In genomic region chr2:73529356-73530330, GRCm38 (mm10) we compare ENCODE assay signal across 8 mouse cellular contexts. TPM values are rescaled to one million over a fixed set of nuclear protein-coding genes. Genes with fewer than 3 reads are reported as not detected.
DNase-seq lines count a peak whose midpoint lies in the region; ATAC-seq and TF ChIP-seq lines count a peak whose summit lies in the region.

Wipf1 (minus strand) TSS chr2:73529734.

- H3K4me3 ChIP-seq in forebrain, embryonic 11.5 days (ENCODE audit: low read depth, low read length), result peak within 1 kb of the TSS; percentile 84
- H3K4me3 ChIP-seq in heart, embryonic 15.5 days, result peak within 1 kb of the TSS; percentile 90
- H3K4me3 ChIP-seq in kidney, postnatal 0 days (replicated peaks; ENCODE audit: low read depth, low read length), result peak within 1 kb of the TSS; percentile 90
- peak within 1 kb of the TSS; percentile 70 for H3K4me3 ChIP-seq in liver, embryonic 12.5 days
- H3K4me3 ChIP-seq in myocyte, result peak within 1 kb of the TSS; percentile 62
- H3K4me3 ChIP-seq in stomach, embryonic 16.5 days (replicated peaks; ENCODE audit: low read length), result peak within 1 kb of the TSS; percentile 82

- H3K9ac ChIP-seq in forebrain, embryonic 11.5 days (ENCODE audit: low read length), result peak within 1 kb of the TSS; percentile 93
- H3K9ac ChIP-seq in heart, embryonic 15.5 days, result peak within 1 kb of the TSS; percentile 92
- peak within 1 kb of the TSS; percentile 94 for H3K9ac ChIP-seq in kidney, postnatal 0 days (ENCODE audit: low read depth, low read length)
- peak within 1 kb of the TSS; percentile 79 for H3K9ac ChIP-seq in liver, embryonic 12.5 days
- peak within 1 kb of the TSS; percentile 95 for H3K9ac ChIP-seq in stomach, embryonic 16.5 days (ENCODE audit: low read length)

- no peak for TF ChIP-seq CTCF in kidney, postnatal 0 days (IDR thresholded peaks at IDR 0.05; ENCODE audit: low read depth)

- H3K9me3 ChIP-seq in forebrain, embryonic 11.5 days (ENCODE audit: control insufficient read depth, low read length), result no peaks in the 10 kb centered on the region
- no peaks in the 10 kb centered on the region for H3K9me3 ChIP-seq in heart, embryonic 15.5 days (replicated peaks)
- no peaks in the 10 kb centered on the region for H3K9me3 ChIP-seq in kidney, postnatal 0 days (replicated peaks; ENCODE audit: low read length)
- H3K9me3 ChIP-seq in liver, embryonic 12.5 days (replicated peaks), result no peaks in the 10 kb centered on the region
- H3K9me3 ChIP-seq in stomach, embryonic 16.5 days (replicated peaks; ENCODE audit: control insufficient read depth, low read length), result no peaks in the 10 kb centered on the region

- peak; percentile 68 for TF ChIP-seq POLR2A in myocyte (IDR thresholded peaks at IDR 0.05; ENCODE audit: insufficient read length, low read depth)

- no peaks in the 10 kb centered on the region for H3K36me3 ChIP-seq in forebrain, embryonic 11.5 days (ENCODE audit: control insufficient read depth, insufficient read depth, low read length)
- H3K36me3 ChIP-seq in heart, embryonic 15.5 days, result no peaks in the 10 kb centered on the region
- no peaks in the 10 kb centered on the region for H3K36me3 ChIP-seq in kidney, postnatal 0 days (ENCODE audit: insufficient read depth, low read length)
- H3K36me3 ChIP-seq in liver, embryonic 12.5 days, result no peaks in the 10 kb centered on the region
- H3K36me3 ChIP-seq in myocyte (ENCODE audit: control insufficient read depth, insufficient read depth), result no peaks in the 10 kb centered on the region
- H3K36me3 ChIP-seq in stomach, embryonic 16.5 days (ENCODE audit: control insufficient read depth, insufficient read depth, low read length), result no peaks in the 10 kb centered on the region

- H3K4me2 ChIP-seq in forebrain, embryonic 11.5 days (ENCODE audit: low read depth, low read length, severe bottlenecking), result peak within 1 kb of the TSS; percentile 94
- H3K4me2 ChIP-seq in heart, embryonic 15.5 days, result peak within 1 kb of the TSS; percentile 97
- peak within 1 kb of the TSS; percentile 94 for H3K4me2 ChIP-seq in kidney, postnatal 0 days (ENCODE audit: low read length)
- peak within 1 kb of the TSS; percentile 96 for H3K4me2 ChIP-seq in liver, embryonic 12.5 days
- peak within 1 kb of the TSS; percentile 97 for H3K4me2 ChIP-seq in myocyte (ENCODE audit: low read depth)
- peak within 1 kb of the TSS; percentile 84 for H3K4me2 ChIP-seq in stomach, embryonic 16.5 days (ENCODE audit: low read depth, low read length)

- ATAC-seq in forebrain, embryonic 11.5 days (replicated peaks; ENCODE audit: low FRiP score), result peak; percentile 87
- ATAC-seq in heart, embryonic 15.5 days (replicated peaks; ENCODE audit: insufficient number of reproducible peaks, insufficient read depth, low FRiP score, low read depth), result peak; percentile 84
- peak; percentile 67 for ATAC-seq in kidney, postnatal 0 days (replicated peaks; ENCODE audit: low FRiP score, low read depth)
- ATAC-seq in liver, embryonic 12.5 days, result peak; percentile 69
- peak; percentile 85 for ATAC-seq in stomach, embryonic 16.5 days (ENCODE audit: insufficient read depth, low FRiP score)

- peak within 1 kb of the TSS; percentile 95 for H3ac ChIP-seq in myocyte (ENCODE audit: control insufficient read depth, insufficient read length)

- 2% methylated on average over 65 of the region's 66 CpGs for WGBS in forebrain, embryonic 11.5 days
- WGBS in heart, embryonic 15.5 days, result 3% methylated on average over 57 of the region's 66 CpGs
- WGBS in kidney, postnatal 0 days, result 2% methylated on average over 62 of the region's 66 CpGs
- 5% methylated on average over 66 of the region's 66 CpGs for WGBS in liver, embryonic 12.5 days (ENCODE audit: insufficient replicate concordance)
- WGBS in stomach, embryonic 16.5 days, result 3% methylated on average over 63 of the region's 66 CpGs

- H3K27ac ChIP-seq in forebrain, embryonic 11.5 days (ENCODE audit: low read depth, low read length), result peak within 1 kb of the TSS; percentile 26; the same call in 1 of the 2 replicates
- peak within 1 kb of the TSS; percentile 83 for H3K27ac ChIP-seq in heart, embryonic 15.5 days
- peak within 1 kb of the TSS; percentile 84 for H3K27ac ChIP-seq in kidney, postnatal 0 days
- peak within 1 kb of the TSS; percentile 75 for H3K27ac ChIP-seq in liver, embryonic 12.5 days
- peak within 1 kb of the TSS; percentile 79 for H3K27ac ChIP-seq in stomach, embryonic 16.5 days (ENCODE audit: low read length)

- H3K4me1 ChIP-seq in forebrain, embryonic 11.5 days (replicated peaks; ENCODE audit: control insufficient read depth, insufficient read depth, low read length), result peaks cover 6% of the 10 kb centered on the region; the same call in 1 of the 2 replicates
- peaks cover 5% of the 10 kb centered on the region for H3K4me1 ChIP-seq in heart, embryonic 15.5 days (replicated peaks)
- 0 out of 2 replicates have a peak, but pooled peaks cover 5% of the 10 kb centered on the region for H3K4me1 ChIP-seq in kidney, postnatal 0 days (replicated peaks; ENCODE audit: insufficient read depth, low read length)
- peaks cover 56% of the 10 kb centered on the region for H3K4me1 ChIP-seq in liver, embryonic 12.5 days
- H3K4me1 ChIP-seq in stomach, embryonic 16.5 days (ENCODE audit: control insufficient read depth, insufficient read depth, low read length), result 0 out of 2 replicates have a peak, but pooled peaks cover 5% of the 10 kb centered on the region

- no peaks in the 10 kb centered on the region for H3K27me3 ChIP-seq in forebrain, embryonic 11.5 days (ENCODE audit: control insufficient read depth, insufficient read depth, low read length)
- no peaks in the 10 kb centered on the region for H3K27me3 ChIP-seq in heart, embryonic 15.5 days
- H3K27me3 ChIP-seq in kidney, postnatal 0 days (ENCODE audit: insufficient read depth, low read length), result no peaks in the 10 kb centered on the region
- peaks cover 23% of the 10 kb centered on the region for H3K27me3 ChIP-seq in liver, embryonic 12.5 days (replicated peaks)
- H3K27me3 ChIP-seq in myocyte (ENCODE audit: control insufficient read depth, insufficient read depth, insufficient read length), result no peaks in the 10 kb centered on the region
- no peaks in the 10 kb centered on the region for H3K27me3 ChIP-seq in stomach, embryonic 16.5 days (ENCODE audit: control insufficient read depth, insufficient read depth, low read length)

- DNase-seq in CD4-positive, CD25-positive, alpha-beta regulatory T cell, adult 2 months (ENCODE audit: low read depth, low spot score), result peak; percentile 27
- DNase-seq in brain, adult 2 months (ENCODE audit: low read depth, low spot score), result peak; percentile 73
- peak; percentile 89 for DNase-seq in forebrain, embryonic 11.5 days (ENCODE audit: low spot score)
- DNase-seq in kidney, postnatal 0 days (ENCODE audit: low spot score), result peak; percentile 83

- peaks cover 43% of the 10 kb centered on the region for H3K79me2 ChIP-seq in myocyte (ENCODE audit: control insufficient read depth, insufficient read depth)

TF ChIP-seq in myocyte, 11 proteins besides CTCF, POLR2A, EP300 and RAD21:
- no peak for TF ChIP-seq REST (IDR thresholded peaks at IDR 0.05; ENCODE audit: insufficient read depth, insufficient read length)
- TF ChIP-seq POLR2AphosphoS2 (IDR thresholded peaks at IDR 0.05; ENCODE audit: insufficient read length, low read depth), result peak; percentile 62
- TF ChIP-seq USF1 (IDR thresholded peaks at IDR 0.05; ENCODE audit: low read depth), result no peak
- TF ChIP-seq TCF3 (IDR thresholded peaks at IDR 0.05; ENCODE audit: insufficient read length, low read depth), result no peak
- peak in 1 of 3 experiments; percentile 9 for TF ChIP-seq MYOD1 (IDR thresholded peaks at IDR 0.05; ENCODE audit: control insufficient read depth in 1 of 3, insufficient read length in 2 of 3, low read depth in 2 of 3)
- no peak for TF ChIP-seq CEBPB (IDR thresholded peaks at IDR 0.05; ENCODE audit: insufficient read depth, poor library complexity, severe bottlenecking)
- TF ChIP-seq TCF12 (IDR thresholded peaks at IDR 0.05; ENCODE audit: insufficient read depth, poor library complexity, severe bottlenecking), result no peak
- peak; percentile 9 for TF ChIP-seq SRF (IDR thresholded peaks at IDR 0.05; ENCODE audit: control insufficient read depth, insufficient read length, low read depth)
- TF ChIP-seq MYOG (IDR thresholded peaks at IDR 0.05; ENCODE audit: control insufficient read depth in 1 of 3, insufficient read depth in 1 of 3, insufficient read length in 2 of 3, low read depth in 2 of 3), result no peak
- TF ChIP-seq E2F4 (IDR thresholded peaks at IDR 0.05; ENCODE audit: insufficient read depth), result no peak
TF ChIP-seq in myocyte: peak in this region for 3.

RNA-seq across cellular contexts. Expression of gene Wipf1, which starts in this region (rescaled TPM):
- polyA plus RNA-seq in forebrain, embryonic 11.5 days (2014; fragmentation: Nextera tagmentation; extraction: Ambion mirVana), result 8.6 and 10.9 TPM in 2 replicates
- polyA plus RNA-seq in heart, embryonic 15.5 days (2015; fragmentation: Nextera tagmentation; extraction: Ambion mirVana), result 5.1 and 7.6 TPM in 2 replicates
- polyA plus RNA-seq in kidney, postnatal 0 days (2015; fragmentation: Nextera tagmentation; extraction: Ambion mirVana), result 7.6 and 8.0 TPM in 2 replicates
- polyA plus RNA-seq in liver, embryonic 12.5 days (2016; fragmentation: Nextera tagmentation; extraction: Ambion mirVana), result 5.7 and 6.1 TPM in 2 replicates
- 13.7 TPM for polyA plus RNA-seq in myocyte (2012; fragmentation: generic; extraction: Trizol)
- 5.6 and 7.0 TPM in 2 replicates for polyA plus RNA-seq in stomach, embryonic 16.5 days (2015; fragmentation: Nextera tagmentation; extraction: Ambion mirVana)

Comparison
In these comparisons a context has a peak if more than half of its experiments do, and no peak if none do; other contexts are left out.
1. Peak in every context shown above with its lines: DNase-seq, ATAC-seq, H3K4me3 ChIP-seq and H3K27ac ChIP-seq.
2. DNase-seq: peak in every context shown above with its lines; median percentile 89 in forebrain, embryonic 11.5 days; 83 in kidney, postnatal 0 days; 73 in brain, adult 2 months; 27 in CD4-positive, CD25-positive, alpha-beta regulatory T cell, adult 2 months.
3. H3K27ac ChIP-seq: peak in every context shown above with its lines; median percentile 84 in kidney, postnatal 0 days; 83 in heart, embryonic 15.5 days; 79 in stomach, embryonic 16.5 days; 75 in liver, embryonic 12.5 days; 26 in forebrain, embryonic 11.5 days.